Comparison of ENCODE assay signal across 8 mouse cellular contexts in the genomic region with DNA sequence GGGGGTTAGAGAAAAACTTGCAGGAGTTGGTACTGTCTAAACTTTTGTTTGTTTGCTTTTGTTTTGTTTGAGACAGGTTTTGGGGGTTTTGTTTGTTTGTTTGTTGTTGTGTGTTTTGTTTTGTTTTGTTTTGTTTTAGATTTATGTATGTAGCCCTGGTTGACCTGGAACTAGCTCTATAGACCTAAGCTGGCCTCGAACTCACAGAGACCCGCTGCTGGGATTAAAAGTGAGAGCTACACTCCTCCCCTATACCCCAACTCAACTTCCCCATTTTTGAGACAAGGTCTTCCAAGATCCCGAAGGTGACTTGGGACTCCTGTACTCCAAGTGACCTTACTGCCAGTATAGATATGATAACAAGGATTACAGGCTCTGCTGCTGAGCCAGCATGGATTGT. TPM values are rescaled to one million over a fixed set of nuclear protein-coding genes. Genes with fewer than 3 reads are reported as not detected.
DNase-seq lines count a peak whose midpoint lies in the region; ATAC-seq and TF ChIP-seq lines count a peak whose summit lies in the region.

No protein-coding gene starts in this region.

- H3K27me3 ChIP-seq in cerebellum, adult 2 months (ENCODE audit: control insufficient read depth, insufficient read depth, low read length), result no peaks in the 10 kb centered on the region
- H3K27me3 ChIP-seq in thymus, adult 2 months (ENCODE audit: control insufficient read depth, insufficient read depth, low read length), result no peaks in the 10 kb centered on the region
- peaks cover 4% of the 10 kb centered on the region; the same call in 1 of the 2 replicates for H3K27me3 ChIP-seq in liver, embryonic 12.5 days (replicated peaks)
- no peaks in the 10 kb centered on the region for H3K27me3 ChIP-seq in stomach, postnatal 0 days (ENCODE audit: control insufficient read depth, insufficient read depth, low read length)

- H3K9me3 ChIP-seq in liver, embryonic 12.5 days (replicated peaks), result no peaks in the 10 kb centered on the region
- H3K9me3 ChIP-seq in stomach, postnatal 0 days (ENCODE audit: control insufficient read depth, low read length), result no peaks in the 10 kb centered on the region

- peak overlapping the region; percentile 67; the same call in 1 of the 2 replicates for H3K9ac ChIP-seq in liver, embryonic 12.5 days
- H3K9ac ChIP-seq in stomach, postnatal 0 days (ENCODE audit: low read length), result peak overlapping the region; percentile 66; the same call in 1 of the 2 replicates

- TF ChIP-seq POLR2A in cerebellum, adult 2 months (IDR thresholded peaks at IDR 0.05; ENCODE audit: borderline replicate concordance, insufficient read depth, low read length), result no peak
- TF ChIP-seq POLR2A in thymus, adult 2 months (IDR thresholded peaks at IDR 0.05; ENCODE audit: control insufficient read depth, extremely low read depth, insufficient read depth, low read length, poor library complexity), result no peak; the same call in 1 of the 2 replicates

- WGBS in cerebellum, adult 2 months, result 41% methylated on average over 3 of the region's 3 CpGs
- 5% methylated on average over 3 of the region's 3 CpGs for WGBS in thymus, adult 2 months
- 9% methylated on average over 3 of the region's 3 CpGs for WGBS in liver, embryonic 12.5 days (ENCODE audit: insufficient replicate concordance)
- 31% methylated on average over 3 of the region's 3 CpGs for WGBS in stomach, postnatal 0 days

- no peak for TF ChIP-seq EP300 in stomach, postnatal 0 days (optimal IDR thresholded peaks at IDR 0.05)

- DNase-seq in cerebellum, adult 2 months, result no peak
- no peak for DNase-seq in cerebellum, adult 9-11 months
- DNase-seq in thymus, adult 2 months, result no peak
- DNase-seq in thymus, postnatal 36 days, result no peak
- DNase-seq in stomach, postnatal 0 days (ENCODE audit: low spot score), result no peak
- DNase-seq in thymus, postnatal 4 days, result no peak
- DNase-seq in adrenal gland, adult (ENCODE audit: inconsistent age in 2 of 2, low spot score in 1 of 2), result no peak

- no peak overlapping the region for H3K27ac ChIP-seq in cerebellum, adult 2 months (ENCODE audit: insufficient read depth, low read length)
- H3K27ac ChIP-seq in thymus, adult 2 months (ENCODE audit: control insufficient read depth, insufficient read depth, low read length), result no peak overlapping the region
- H3K27ac ChIP-seq in liver, embryonic 12.5 days, result peak overlapping the region; percentile 77; the same call in 1 of the 2 replicates
- no peak overlapping the region for H3K27ac ChIP-seq in stomach, postnatal 0 days (replicated peaks)

- H3K4me3 ChIP-seq in cerebellum, adult 2 months (replicated peaks; ENCODE audit: insufficient read depth, low read depth, low read length), result peak overlapping the region; percentile 99
- H3K4me3 ChIP-seq in thymus, adult 2 months (ENCODE audit: control insufficient read depth, insufficient read depth, low read length), result peak overlapping the region; percentile 99; the same call in 1 of the 2 replicates
- peak overlapping the region; percentile 70 for H3K4me3 ChIP-seq in liver, embryonic 12.5 days
- peak overlapping the region; percentile 63 for H3K4me3 ChIP-seq in stomach, postnatal 0 days (ENCODE audit: low read depth, low read length)

- H3K36me3 ChIP-seq in thymus, adult 2 months (ENCODE audit: control insufficient read depth, insufficient read depth, low read length), result no peaks in the 10 kb centered on the region; the same call in 1 of the 2 replicates
- H3K36me3 ChIP-seq in liver, embryonic 12.5 days, result peaks cover 2% of the 10 kb centered on the region; the same call in 1 of the 2 replicates
- no peaks in the 10 kb centered on the region for H3K36me3 ChIP-seq in stomach, postnatal 0 days (ENCODE audit: control insufficient read depth, insufficient read depth, low read length)

- ATAC-seq in liver, embryonic 12.5 days, result no peak
- ATAC-seq in stomach, postnatal 0 days (ENCODE audit: low FRiP score, low TSS enrichment), result no peak; the same call in 1 of the 2 replicates

- H3K4me2 ChIP-seq in liver, embryonic 12.5 days, result peak overlapping the region; percentile 79
- H3K4me2 ChIP-seq in stomach, postnatal 0 days (replicated peaks; ENCODE audit: low read depth), result peak overlapping the region; percentile 63

- TF ChIP-seq CTCF in cerebellum, adult 2 months (IDR thresholded peaks at IDR 0.05; ENCODE audit: borderline replicate concordance, insufficient read depth, low read depth, low read length), result no peak
- no peak for TF ChIP-seq CTCF in thymus, adult 2 months (IDR thresholded peaks at IDR 0.05; ENCODE audit: borderline replicate concordance, control insufficient read depth, extremely low read depth, insufficient read depth, low read length, poor library complexity)
- TF ChIP-seq CTCF in stomach, postnatal 0 days (IDR thresholded peaks at IDR 0.05; ENCODE audit: low read depth), result no peak

- peaks cover 4% of the 10 kb centered on the region; the same call in 1 of the 2 replicates for H3K4me1 ChIP-seq in cerebellum, adult 2 months (ENCODE audit: control insufficient read depth, insufficient read depth, low read length)
- peaks cover 3% of the 10 kb centered on the region; the same call in 1 of the 2 replicates for H3K4me1 ChIP-seq in thymus, adult 2 months (replicated peaks; ENCODE audit: control insufficient read depth, insufficient read depth, low read length)
- H3K4me1 ChIP-seq in liver, embryonic 12.5 days, result peaks cover 42% of the 10 kb centered on the region
- no peaks in the 10 kb centered on the region for H3K4me1 ChIP-seq in stomach, postnatal 0 days (replicated peaks; ENCODE audit: control insufficient read depth, insufficient read depth)

RNA-seq across cellular contexts. Expression of gene Mrpl35, which starts 2.8 kb away (rescaled TPM):
- polyA plus RNA-seq in cerebellum, adult 2 months (2012; rRNA removed), result 21.7 and 22.1 TPM in 2 replicates
- polyA plus RNA-seq in thymus, adult 2 months (2012; rRNA removed), result 9.2 and 10.9 TPM in 2 replicates
- polyA plus RNA-seq in liver, embryonic 12.5 days (2016; fragmentation: Nextera tagmentation; extraction: Ambion mirVana), result 81.6 and 82.7 TPM in 2 replicates
- polyA plus RNA-seq in stomach, postnatal 0 days (2015; fragmentation: Nextera tagmentation; extraction: Ambion mirVana), result 61.4 and 65.2 TPM in 2 replicates

RNA-seq across cellular contexts. Expression of gene Immt, which starts 7.2 kb away (rescaled TPM):
- polyA plus RNA-seq in cerebellum, adult 2 months (2012; rRNA removed), result 110 and 115 TPM in 2 replicates
- 47.7 and 52.3 TPM in 2 replicates for polyA plus RNA-seq in thymus, adult 2 months (2012; rRNA removed)
- 156 and 176 TPM in 2 replicates for polyA plus RNA-seq in liver, embryonic 12.5 days (2016; fragmentation: Nextera tagmentation; extraction: Ambion mirVana)
- 132 and 140 TPM in 2 replicates for polyA plus RNA-seq in stomach, postnatal 0 days (2015; fragmentation: Nextera tagmentation; extraction: Ambion mirVana)
